Mouse (Mus musculus): ENCODE measurements around the gene Gm20388. TPM values are rescaled to one million over a fixed set of nuclear protein-coding genes. Genes with fewer than 3 reads are reported as not detected.

Gm20388 gene
- polyA plus RNA-seq, 1 experiment from 2014 or later: 5.3 TPM

GRCm38 (mm10) chr8:120026991-120027390 is 116.3 kb downstream of the Gm20388 start:
- H3K4me1 ChIP-seq (replicated peaks; ENCODE audit: control insufficient read depth, insufficient read depth, low read length): no peaks in the 10 kb centered on the region
- no peak for DNase-seq (ENCODE audit: low spot score)
- no peak overlapping the region for H3K4me2 ChIP-seq
- no peak overlapping the region for H3K9ac ChIP-seq (ENCODE audit: low read depth, low read length)
- H3K36me3 ChIP-seq (ENCODE audit: control insufficient read depth, insufficient read depth, low read length): no peaks in the 10 kb centered on the region
- H3K27ac ChIP-seq (ENCODE audit: low read depth, low read length): no peak overlapping the region
- 59% methylated on average over 6 of the region's 6 CpGs for WGBS
- H3K27me3 ChIP-seq (replicated peaks; ENCODE audit: control insufficient read depth, insufficient read depth, low read length): no peaks in the 10 kb centered on the region
- ATAC-seq (replicated peaks; ENCODE audit: low FRiP score): no peak
- H3K9me3 ChIP-seq (ENCODE audit: control insufficient read depth, low read length): no peaks in the 10 kb centered on the region
- H3K4me3 ChIP-seq (ENCODE audit: low read depth, low read length): no peak overlapping the region

- Histone ChIP-seq H3K4me2 (no peak overlapping the region), H3K36me3 (ENCODE audit: control insufficient read depth, insufficient read depth, low read length) (no peaks in the 10 kb centered on the region), H3K4me3 (ENCODE audit: low read depth, low read length) (no peak overlapping the region), H3K27me3 (replicated peaks; ENCODE audit: control insufficient read depth, insufficient read depth, low read length) (no peaks in the 10 kb centered on the region), H3K4me1 (replicated peaks; ENCODE audit: control insufficient read depth, insufficient read depth, low read length) (no peaks in the 10 kb centered on the region), H3K27ac (ENCODE audit: low read depth, low read length) (no peak overlapping the region), H3K9ac (ENCODE audit: low read depth, low read length) (no peak overlapping the region), H3K9me3 (ENCODE audit: control insufficient read depth, low read length) (no peaks in the 10 kb centered on the region)
- no peak for DNase-seq (ENCODE audit: low spot score)
- 75% methylated on average over 5 of the region's 5 CpGs for WGBS
- no peak for ATAC-seq (replicated peaks; ENCODE audit: low FRiP score)
These were observed 119.8 kb downstream of the Gm20388 start for GRCm38 (mm10) chr8:120030447-120030846.

- DNase-seq (ENCODE audit: low spot score) (no peak), ATAC-seq (replicated peaks; ENCODE audit: low FRiP score) (no peak)
- H3K36me3 ChIP-seq (ENCODE audit: control insufficient read depth, insufficient read depth, low read length): no peaks in the 10 kb centered on the region
- no peaks in the 10 kb centered on the region for H3K9me3 ChIP-seq (ENCODE audit: control insufficient read depth, low read length)
- no peak overlapping the region for H3K4me3 ChIP-seq (ENCODE audit: low read depth, low read length)
- 82% methylated on average over 5 of the region's 5 CpGs for WGBS
- H3K4me2 ChIP-seq: no peak overlapping the region
- no peaks in the 10 kb centered on the region; the same call in 1 of the 2 replicates for H3K27me3 ChIP-seq (replicated peaks; ENCODE audit: control insufficient read depth, insufficient read depth, low read length)
- H3K9ac ChIP-seq (ENCODE audit: low read depth, low read length): no peak overlapping the region
- H3K27ac ChIP-seq (ENCODE audit: low read depth, low read length): no peak overlapping the region
- no peaks in the 10 kb centered on the region for H3K4me1 ChIP-seq (replicated peaks; ENCODE audit: control insufficient read depth, insufficient read depth, low read length)
These were observed 122.0 kb downstream of the Gm20388 start for GRCm38 (mm10) chr8:120032549-120033208.

- no peaks in the 10 kb centered on the region; the same call in 1 of the 2 replicates for H3K27me3 ChIP-seq (replicated peaks; ENCODE audit: control insufficient read depth, insufficient read depth, low read length)
- no peak for ATAC-seq (replicated peaks; ENCODE audit: low FRiP score)
- H3K9ac ChIP-seq (ENCODE audit: low read depth, low read length): no peak overlapping the region
- 0 out of 2 replicates have a peak, but pooled peaks cover 2% of the 10 kb centered on the region for H3K4me1 ChIP-seq (replicated peaks; ENCODE audit: control insufficient read depth, insufficient read depth, low read length)
- 58% methylated on average over 6 of the region's 6 CpGs for WGBS
- no peaks in the 10 kb centered on the region for H3K36me3 ChIP-seq (ENCODE audit: control insufficient read depth, insufficient read depth, low read length)
- H3K4me3 ChIP-seq (ENCODE audit: low read depth, low read length): no peak overlapping the region
- H3K27ac ChIP-seq (ENCODE audit: low read depth, low read length): no peak overlapping the region
- DNase-seq (ENCODE audit: low spot score): no peak
- no peak overlapping the region for H3K4me2 ChIP-seq
- H3K9me3 ChIP-seq (ENCODE audit: control insufficient read depth, low read length): no peaks in the 10 kb centered on the region
These were observed 123.8 kb downstream of the Gm20388 start for GRCm38 (mm10) chr8:120034471-120034870.

GRCm38 (mm10) chr8:120036111-120036510 is 125.5 kb downstream of the Gm20388 start:
- Histone ChIP-seq H3K9ac (ENCODE audit: low read depth, low read length) (no peak overlapping the region), H3K36me3 (ENCODE audit: control insufficient read depth, insufficient read depth, low read length) (no peaks in the 10 kb centered on the region), H3K4me1 (replicated peaks; ENCODE audit: control insufficient read depth, insufficient read depth, low read length) (peaks cover 10% of the 10 kb centered on the region), H3K27ac (ENCODE audit: low read depth, low read length) (no peak overlapping the region), H3K9me3 (ENCODE audit: control insufficient read depth, low read length) (no peaks in the 10 kb centered on the region), H3K4me3 (ENCODE audit: low read depth, low read length) (no peak overlapping the region), H3K27me3 (replicated peaks; ENCODE audit: control insufficient read depth, insufficient read depth, low read length) (no peaks in the 10 kb centered on the region; the same call in 1 of the 2 replicates), H3K4me2 (no peak overlapping the region)
- 35% methylated on average over 9 of the region's 9 CpGs for WGBS
- DNase-seq (ENCODE audit: low spot score): no peak
- ATAC-seq (replicated peaks; ENCODE audit: low FRiP score): no peak

GRCm38 (mm10) chr8:120036578-120036977 is 125.9 kb downstream of the Gm20388 start:
- Histone ChIP-seq H3K4me1 (replicated peaks; ENCODE audit: control insufficient read depth, insufficient read depth, low read length) (peaks cover 12% of the 10 kb centered on the region), H3K9ac (ENCODE audit: low read depth, low read length) (no peak overlapping the region), H3K4me2 (no peak overlapping the region), H3K9me3 (ENCODE audit: control insufficient read depth, low read length) (no peaks in the 10 kb centered on the region), H3K27ac (ENCODE audit: low read depth, low read length) (no peak overlapping the region), H3K36me3 (ENCODE audit: control insufficient read depth, insufficient read depth, low read length) (no peaks in the 10 kb centered on the region), H3K27me3 (replicated peaks; ENCODE audit: control insufficient read depth, insufficient read depth, low read length) (no peaks in the 10 kb centered on the region; the same call in 1 of the 2 replicates), H3K4me3 (ENCODE audit: low read depth, low read length) (no peak overlapping the region)
- 84% methylated on average over 4 of the region's 4 CpGs for WGBS
- ATAC-seq (replicated peaks; ENCODE audit: low FRiP score) (no peak), DNase-seq (ENCODE audit: low spot score) (no peak)

- ATAC-seq (replicated peaks; ENCODE audit: low FRiP score) (no peak), DNase-seq (ENCODE audit: low spot score) (no peak)
- Histone ChIP-seq H3K27ac (ENCODE audit: low read depth, low read length) (no peak overlapping the region), H3K27me3 (replicated peaks; ENCODE audit: control insufficient read depth, insufficient read depth, low read length) (no peaks in the 10 kb centered on the region; the same call in 1 of the 2 replicates), H3K4me2 (no peak overlapping the region), H3K9me3 (ENCODE audit: control insufficient read depth, low read length) (no peaks in the 10 kb centered on the region), H3K9ac (ENCODE audit: low read depth, low read length) (no peak overlapping the region), H3K4me1 (replicated peaks; ENCODE audit: control insufficient read depth, insufficient read depth, low read length) (peaks cover 13% of the 10 kb centered on the region), H3K36me3 (ENCODE audit: control insufficient read depth, insufficient read depth, low read length) (no peaks in the 10 kb centered on the region), H3K4me3 (ENCODE audit: low read depth, low read length) (no peak overlapping the region)
- WGBS: 81% methylated on average over 15 of the region's 15 CpGs
These were observed 126.6 kb downstream of the Gm20388 start for GRCm38 (mm10) chr8:120037199-120037598.

GRCm38 (mm10) chr8:120037611-120038010 is 127.0 kb downstream of the Gm20388 start:
- Histone ChIP-seq H3K27ac (ENCODE audit: low read depth, low read length) (no peak overlapping the region), H3K4me3 (ENCODE audit: low read depth, low read length) (no peak overlapping the region), H3K9ac (ENCODE audit: low read depth, low read length) (no peak overlapping the region), H3K4me2 (no peak overlapping the region), H3K4me1 (replicated peaks; ENCODE audit: control insufficient read depth, insufficient read depth, low read length) (peaks cover 17% of the 10 kb centered on the region), H3K27me3 (replicated peaks; ENCODE audit: control insufficient read depth, insufficient read depth, low read length) (no peaks in the 10 kb centered on the region; the same call in 1 of the 2 replicates), H3K36me3 (ENCODE audit: control insufficient read depth, insufficient read depth, low read length) (no peaks in the 10 kb centered on the region), H3K9me3 (ENCODE audit: control insufficient read depth, low read length) (no peaks in the 10 kb centered on the region)
- no peak for ATAC-seq (replicated peaks; ENCODE audit: low FRiP score)
- no peak for DNase-seq (ENCODE audit: low spot score)
- WGBS: 77% methylated on average over 8 of the region's 8 CpGs

GRCm38 (mm10) chr8:120038741-120039140 is 128.1 kb downstream of the Gm20388 start:
- ATAC-seq (replicated peaks; ENCODE audit: low FRiP score) (no peak), DNase-seq (ENCODE audit: low spot score) (no peak)
- Histone ChIP-seq H3K27me3 (replicated peaks; ENCODE audit: control insufficient read depth, insufficient read depth, low read length) (no peaks in the 10 kb centered on the region; the same call in 1 of the 2 replicates), H3K4me1 (replicated peaks; ENCODE audit: control insufficient read depth, insufficient read depth, low read length) (peaks cover 21% of the 10 kb centered on the region), H3K9ac (ENCODE audit: low read depth, low read length) (no peak overlapping the region), H3K4me2 (no peak overlapping the region), H3K9me3 (ENCODE audit: control insufficient read depth, low read length) (no peaks in the 10 kb centered on the region), H3K36me3 (ENCODE audit: control insufficient read depth, insufficient read depth, low read length) (no peaks in the 10 kb centered on the region), H3K27ac (ENCODE audit: low read depth, low read length) (no peak overlapping the region), H3K4me3 (ENCODE audit: low read depth, low read length) (no peak overlapping the region)
- 90% methylated on average over 12 of the region's 12 CpGs for WGBS
